Mouse (Mus musculus): ENCODE results near the gene Tmem178. TPM values are rescaled to one million over a fixed set of nuclear protein-coding genes. Genes with fewer than 3 reads are reported as not detected.

Tmem178 gene
- polyA plus RNA-seq, 1 experiment from 2014 or later: 2.1 TPM

- 80% methylated on average over 7 of the region's 7 CpGs for WGBS
- no peak overlapping the region for H3K27ac ChIP-seq (ENCODE audit: low read length)
Measured at GRCm38 (mm10) chr17:80955415-80955814, 11.0 kb downstream of the Tmem178 start.

GRCm38 (mm10) chr17:80955998-80956811, 11.8 kb downstream of the Tmem178 start:
- WGBS: 75% methylated on average over 10 of the region's 10 CpGs
- H3K27me3 ChIP-seq (ENCODE audit: control insufficient read depth, insufficient read depth, low read length): no peaks in the 10 kb centered on the region
- no peak overlapping the region for H3K27ac ChIP-seq (ENCODE audit: low read length)
- H3K36me3 ChIP-seq (ENCODE audit: control insufficient read depth, insufficient read depth, low read length): no peaks in the 10 kb centered on the region
- ATAC-seq (ENCODE audit: insufficient read depth, low FRiP score): no peak
- H3K9me3 ChIP-seq (replicated peaks; ENCODE audit: control insufficient read depth, low read length): 0 out of 2 replicates have a peak, but pooled peaks cover 3% of the 10 kb centered on the region
- H3K4me2 ChIP-seq (ENCODE audit: low read depth, low read length): no peak overlapping the region
- H3K4me1 ChIP-seq (ENCODE audit: control insufficient read depth, insufficient read depth, low read length): no peaks in the 10 kb centered on the region
- no peak overlapping the region for H3K4me3 ChIP-seq (replicated peaks; ENCODE audit: low read length)
- H3K9ac ChIP-seq (ENCODE audit: low read length): no peak overlapping the region

More at GRCm38 (mm10) chr17:80955415-80955814, 11.0 kb downstream of the Tmem178 start:
- no peaks in the 10 kb centered on the region for H3K36me3 ChIP-seq (ENCODE audit: control insufficient read depth, insufficient read depth, low read length)
- 0 out of 2 replicates have a peak, but pooled peaks cover 2% of the 10 kb centered on the region for H3K9me3 ChIP-seq (replicated peaks; ENCODE audit: control insufficient read depth, low read length)
- no peak overlapping the region for H3K4me2 ChIP-seq (ENCODE audit: low read depth, low read length)
- H3K27me3 ChIP-seq (ENCODE audit: control insufficient read depth, insufficient read depth, low read length): no peaks in the 10 kb centered on the region
- H3K4me3 ChIP-seq (replicated peaks; ENCODE audit: low read length): no peak overlapping the region
- no peak overlapping the region for H3K9ac ChIP-seq (ENCODE audit: low read length)
- ATAC-seq (ENCODE audit: insufficient read depth, low FRiP score): no peak
- no peaks in the 10 kb centered on the region for H3K4me1 ChIP-seq (ENCODE audit: control insufficient read depth, insufficient read depth, low read length)

GRCm38 (mm10) chr17:80958332-80958731, 13.9 kb downstream of the Tmem178 start:
- 39% methylated on average over 6 of the region's 6 CpGs for WGBS
- ATAC-seq (ENCODE audit: insufficient read depth, low FRiP score): no peak
- Histone ChIP-seq H3K4me2 (ENCODE audit: low read depth, low read length) (no peak overlapping the region), H3K9me3 (replicated peaks; ENCODE audit: control insufficient read depth, low read length) (0 out of 2 replicates have a peak, but pooled peaks cover 3% of the 10 kb centered on the region), H3K27ac (ENCODE audit: low read length) (no peak overlapping the region), H3K27me3 (ENCODE audit: control insufficient read depth, insufficient read depth, low read length) (no peaks in the 10 kb centered on the region), H3K36me3 (ENCODE audit: control insufficient read depth, insufficient read depth, low read length) (no peaks in the 10 kb centered on the region), H3K9ac (ENCODE audit: low read length) (no peak overlapping the region), H3K4me1 (ENCODE audit: control insufficient read depth, insufficient read depth, low read length) (no peaks in the 10 kb centered on the region), H3K4me3 (replicated peaks; ENCODE audit: low read length) (no peak overlapping the region)

- 0 out of 2 replicates have a peak, but pooled peaks cover 3% of the 10 kb centered on the region for H3K9me3 ChIP-seq (replicated peaks; ENCODE audit: control insufficient read depth, low read length)
Measured at GRCm38 (mm10) chr17:80959840-80960239, 15.4 kb downstream of the Tmem178 start.

GRCm38 (mm10) chr17:80967475-80967874, 23.0 kb downstream of the Tmem178 start:
- Histone ChIP-seq H3K9ac (ENCODE audit: low read length) (no peak overlapping the region), H3K4me3 (replicated peaks; ENCODE audit: low read length) (no peak overlapping the region), H3K27me3 (ENCODE audit: control insufficient read depth, insufficient read depth, low read length) (peaks cover 3% of the 10 kb centered on the region; the same call in 1 of the 2 replicates), H3K9me3 (replicated peaks; ENCODE audit: control insufficient read depth, low read length) (no peaks in the 10 kb centered on the region), H3K4me2 (ENCODE audit: low read depth, low read length) (no peak overlapping the region), H3K4me1 (ENCODE audit: control insufficient read depth, insufficient read depth, low read length) (no peaks in the 10 kb centered on the region; the same call in 1 of the 2 replicates), H3K36me3 (ENCODE audit: control insufficient read depth, insufficient read depth, low read length) (no peaks in the 10 kb centered on the region), H3K27ac (ENCODE audit: low read length) (no peak overlapping the region)
- WGBS: 47% methylated on average over 7 of the region's 7 CpGs
- ATAC-seq (ENCODE audit: insufficient read depth, low FRiP score): no peak

More at GRCm38 (mm10) chr17:80959840-80960239, 15.4 kb downstream of the Tmem178 start:
- Histone ChIP-seq H3K27ac (ENCODE audit: low read length) (no peak overlapping the region), H3K36me3 (ENCODE audit: control insufficient read depth, insufficient read depth, low read length) (no peaks in the 10 kb centered on the region), H3K4me3 (replicated peaks; ENCODE audit: low read length) (no peak overlapping the region), H3K27me3 (ENCODE audit: control insufficient read depth, insufficient read depth, low read length) (no peaks in the 10 kb centered on the region), H3K4me1 (ENCODE audit: control insufficient read depth, insufficient read depth, low read length) (no peaks in the 10 kb centered on the region), H3K4me2 (ENCODE audit: low read depth, low read length) (no peak overlapping the region), H3K9ac (ENCODE audit: low read length) (no peak overlapping the region)
- 62% methylated on average over 2 of the region's 2 CpGs for WGBS
- ATAC-seq (ENCODE audit: insufficient read depth, low FRiP score): no peak

DNA sequence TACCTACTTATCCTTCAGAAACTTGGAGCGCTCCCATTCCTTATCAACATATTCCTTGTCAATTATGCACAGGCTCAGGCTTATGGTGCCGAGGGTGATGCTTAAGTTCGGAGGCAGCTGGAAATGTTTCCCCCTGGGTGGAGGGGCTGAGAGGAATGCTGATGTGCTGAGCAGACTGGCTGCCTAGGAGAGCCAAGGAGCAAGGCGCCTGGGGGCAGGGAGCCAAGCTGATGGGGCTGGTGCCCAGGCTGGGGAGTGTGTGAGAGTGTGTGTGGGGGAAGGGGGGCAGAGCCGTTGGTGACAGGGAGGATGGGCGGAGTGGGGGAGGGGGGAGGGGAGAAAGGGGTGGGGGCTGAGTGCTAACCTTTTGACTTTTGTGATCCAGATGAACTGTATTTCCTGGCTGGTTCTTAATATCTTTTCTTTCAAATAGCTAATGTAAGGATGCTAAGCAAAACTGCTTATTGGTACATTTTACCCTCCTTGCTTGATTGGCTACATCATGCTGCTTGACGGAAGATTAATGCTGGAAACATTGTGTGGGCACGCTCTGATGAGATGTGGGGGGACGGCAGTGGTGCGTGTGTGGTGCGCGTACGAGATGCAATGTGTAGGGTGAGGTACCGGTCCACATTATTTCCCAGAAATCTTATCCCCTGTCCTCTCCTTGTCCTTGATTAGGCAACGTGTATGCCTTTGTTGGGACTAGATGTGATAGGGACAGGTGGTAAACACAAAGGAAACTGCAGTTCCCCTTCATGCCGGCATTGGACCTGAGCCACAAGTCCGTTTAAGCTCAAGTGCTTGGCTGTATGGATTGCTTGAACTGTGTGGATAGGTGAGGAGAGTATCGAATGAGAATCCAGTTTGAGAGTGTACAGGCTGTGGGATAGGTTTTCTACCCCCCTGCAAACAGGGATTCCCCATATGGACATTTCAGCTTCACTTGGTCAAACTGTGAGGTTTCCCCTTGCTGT, 25.5 kb downstream of the Tmem178 start:
- Histone ChIP-seq H3K9me3 (replicated peaks; ENCODE audit: control insufficient read depth, low read length) (no peaks in the 10 kb centered on the region), H3K36me3 (ENCODE audit: control insufficient read depth, insufficient read depth, low read length) (no peaks in the 10 kb centered on the region), H3K27me3 (ENCODE audit: control insufficient read depth, insufficient read depth, low read length) (peaks cover 3% of the 10 kb centered on the region; the same call in 1 of the 2 replicates), H3K4me3 (replicated peaks; ENCODE audit: low read length) (no peak overlapping the region), H3K4me2 (ENCODE audit: low read depth, low read length) (no peak overlapping the region), H3K27ac (ENCODE audit: low read length) (no peak overlapping the region), H3K9ac (ENCODE audit: low read length) (no peak overlapping the region), H3K4me1 (ENCODE audit: control insufficient read depth, insufficient read depth, low read length) (no peaks in the 10 kb centered on the region; the same call in 1 of the 2 replicates)
- ATAC-seq (ENCODE audit: insufficient read depth, low FRiP score): no peak
- WGBS: 59% methylated on average over 18 of the region's 18 CpGs

GRCm38 (mm10) chr17:80970716-80971115, 26.3 kb downstream of the Tmem178 start:
- no peak overlapping the region for H3K4me3 ChIP-seq (replicated peaks; ENCODE audit: low read length)
- no peaks in the 10 kb centered on the region for H3K36me3 ChIP-seq (ENCODE audit: control insufficient read depth, insufficient read depth, low read length)
- H3K4me2 ChIP-seq (ENCODE audit: low read depth, low read length): no peak overlapping the region
- WGBS: 66% methylated on average over 10 of the region's 10 CpGs
- H3K4me1 ChIP-seq (ENCODE audit: control insufficient read depth, insufficient read depth, low read length): no peaks in the 10 kb centered on the region; the same call in 1 of the 2 replicates
- H3K27ac ChIP-seq (ENCODE audit: low read length): no peak overlapping the region
- H3K9me3 ChIP-seq (replicated peaks; ENCODE audit: control insufficient read depth, low read length): no peaks in the 10 kb centered on the region
- ATAC-seq (ENCODE audit: insufficient read depth, low FRiP score): no peak
- H3K27me3 ChIP-seq (ENCODE audit: control insufficient read depth, insufficient read depth, low read length): peaks cover 3% of the 10 kb centered on the region; the same call in 1 of the 2 replicates
- H3K9ac ChIP-seq (ENCODE audit: low read length): no peak overlapping the region

- Histone ChIP-seq H3K4me3 (replicated peaks; ENCODE audit: low read length) (no peak overlapping the region), H3K36me3 (ENCODE audit: control insufficient read depth, insufficient read depth, low read length) (no peaks in the 10 kb centered on the region), H3K9me3 (replicated peaks; ENCODE audit: control insufficient read depth, low read length) (no peaks in the 10 kb centered on the region), H3K9ac (ENCODE audit: low read length) (no peak overlapping the region), H3K27ac (ENCODE audit: low read length) (no peak overlapping the region), H3K4me1 (ENCODE audit: control insufficient read depth, insufficient read depth, low read length) (no peaks in the 10 kb centered on the region; the same call in 1 of the 2 replicates), H3K27me3 (ENCODE audit: control insufficient read depth, insufficient read depth, low read length) (peaks cover 3% of the 10 kb centered on the region; the same call in 1 of the 2 replicates), H3K4me2 (ENCODE audit: low read depth, low read length) (no peak overlapping the region)
- no peak for ATAC-seq (ENCODE audit: insufficient read depth, low FRiP score)
- WGBS: 64% methylated on average over 7 of the region's 7 CpGs
Measured at GRCm38 (mm10) chr17:80972891-80973290, 28.5 kb downstream of the Tmem178 start.
